Mouse (Mus musculus) liver, adult 2 months (tissue): ENCODE measurements at regions not wholly inside any gene's neighbourhood (a gene's known extent, or its start where the extent isn't known, plus 50 kb on each side); places are given as distances from the start of the nearest gene placed in this dataset.

Source experiments
- CTCF ChIP-seq: fragments of 200-500 bp; IDR thresholded peaks from 2 replicates; pipeline ENCODE4 v1.5.1; 2011; ENCODE audit warnings: low read depth, low read length, control low read depth
- POLR2A ChIP-seq: fragments of 200-500 bp; IDR thresholded peaks from 2 replicates; pipeline ENCODE4 v1.6.1; 2011; ENCODE audit warnings: low read length, control low read depth; ENCODE audit not compliant: insufficient read depth; ENCODE audit errors: extremely low read depth

- TF ChIP-seq CTCF, result no peak
- no peak for TF ChIP-seq POLR2A
These were observed 196.4 kb downstream of the Map2k6 start for GRCm38 (mm10) chr11:110595266-110595862.
